Mouse (Mus musculus) C2C12 (cell line): ENCODE measurements around the gene Agap1. TPM values are rescaled to one million over a fixed set of nuclear protein-coding genes. Genes with fewer than 3 reads are reported as not detected.

Experiments used
- H3K27me3 ChIP-seq: one replicate; pipeline ENCODE4 v1.6.1; 2011; ENCODE audit not compliant: control insufficient read depth, insufficient read depth, insufficient read length
- H3K36me3 ChIP-seq: one replicate; pipeline ENCODE4 v1.6.1; 2011; ENCODE audit not compliant: control insufficient read depth, insufficient read depth
- H3K4me3 ChIP-seq: one replicate; pipeline ENCODE4 v1.5.1; 2011; ENCODE audit warnings: mild to moderate bottlenecking, control low read depth; ENCODE audit not compliant: poor library complexity, insufficient read depth, severe bottlenecking
- H3K79me2 ChIP-seq: one replicate; pipeline ENCODE4 v1.6.1; 2011; ENCODE audit not compliant: control insufficient read depth, insufficient read depth
- H3K79me3 ChIP-seq: one replicate; pipeline ENCODE4 v1.6.1; 2011; ENCODE audit warnings: low read depth, control low read depth
- H3ac ChIP-seq: one replicate; pipeline ENCODE3; 2011; ENCODE audit warnings: low read depth; ENCODE audit not compliant: control insufficient read depth, insufficient read length
- CEBPB ChIP-seq: IDR thresholded peaks from one replicate; pipeline ENCODE4 v1.6.1; 2011; ENCODE audit warnings: low read depth, mild to moderate bottlenecking, control low read depth, moderate library complexity
- CTCF ChIP-seq: IDR thresholded peaks from one replicate; pipeline ENCODE4 v1.5.1; 2011; ENCODE audit not compliant: control insufficient read depth, insufficient read depth, insufficient read length
- FOSL1 ChIP-seq: IDR thresholded peaks from one replicate; pipeline ENCODE4 v1.8.0; 2011; ENCODE audit warnings: mild to moderate bottlenecking, low read length; ENCODE audit not compliant: poor library complexity, insufficient read depth, severe bottlenecking
- MAX ChIP-seq: IDR thresholded peaks from one replicate; pipeline ENCODE4 v1.6.1; 2011; ENCODE audit warnings: mild to moderate bottlenecking, control low read depth
- MYOD1 ChIP-seq: IDR thresholded peaks from one replicate; pipeline ENCODE4 v1.6.1; 2011; ENCODE audit warnings: low read depth; ENCODE audit not compliant: control insufficient read depth, insufficient read length
- MYOG ChIP-seq: IDR thresholded peaks from one replicate; pipeline ENCODE4 v1.6.1; 2011; ENCODE audit not compliant: control insufficient read depth, insufficient read length; ENCODE audit errors: extremely low read depth
- USF1 ChIP-seq: IDR thresholded peaks from one replicate; pipeline ENCODE4 v1.6.1; 2011; ENCODE audit warnings: low read depth, mild to moderate bottlenecking, control low read depth, moderate library complexity
- polyA plus RNA-seq: library from polyadenylated mRNA; unstranded; fragments of >200 nt; fragmentation: generic; extraction: Trizol; gene quantifications from one replicate; pipeline ENCODE4 v1.2.1, GENCODE M21; 2012; ENCODE audit warnings: missing spikeins

The Agap1 gene
- polyA plus RNA-seq, 1 experiment = 14.0 TPM

DNA sequence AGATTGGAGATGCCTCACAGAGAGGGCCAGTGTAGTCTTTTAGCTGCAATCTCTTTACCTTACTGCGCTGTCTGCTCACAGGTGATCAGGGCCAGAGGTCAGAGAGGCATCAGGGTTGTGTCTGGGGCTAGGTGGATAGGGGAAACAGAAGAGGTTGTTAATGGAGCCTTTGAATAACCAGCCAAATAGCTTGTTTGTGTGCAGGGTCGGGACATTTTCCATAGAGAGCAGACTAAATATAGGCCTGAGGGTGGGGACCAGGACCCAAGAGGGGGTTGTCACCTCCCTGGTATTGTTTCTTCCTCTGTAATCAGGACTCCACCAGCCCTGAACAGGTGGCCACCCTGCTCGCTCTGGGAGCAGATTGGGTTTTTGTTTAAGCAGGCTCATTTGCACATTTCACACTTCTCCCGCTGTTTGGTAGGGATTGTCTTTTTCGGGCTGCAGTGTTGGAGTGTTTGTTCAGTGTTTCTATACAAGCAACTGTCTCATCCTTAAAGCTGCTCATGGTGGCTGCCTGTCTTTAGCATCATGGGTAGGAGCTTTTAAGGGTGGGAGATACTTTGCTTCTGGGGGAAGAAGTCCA is 10.9 kb downstream of the Agap1 start:
- H3ac ChIP-seq = no peak overlapping the region
- peaks cover 53% of the 10 kb centered on the region for H3K79me3 ChIP-seq
- peaks cover 96% of the 10 kb centered on the region for H3K79me2 ChIP-seq
- no peak overlapping the region for H3K4me3 ChIP-seq
- H3K36me3 ChIP-seq = no peaks in the 10 kb centered on the region
- no peaks in the 10 kb centered on the region for H3K27me3 ChIP-seq
- TF ChIP-seq USF1 (no peak), FOSL1 (no peak), MYOD1 (no peak), CTCF (no peak), MAX (no peak), CEBPB (no peak), MYOG (no peak)

- peaks cover 48% of the 10 kb centered on the region for H3K79me3 ChIP-seq
- H3K79me2 ChIP-seq = peaks cover 94% of the 10 kb centered on the region
- H3K36me3 ChIP-seq = no peaks in the 10 kb centered on the region
- TF ChIP-seq USF1 (no peak), MAX (no peak), CEBPB (no peak)
- no peaks in the 10 kb centered on the region for H3K27me3 ChIP-seq
- no peak overlapping the region for H3ac ChIP-seq
- H3K4me3 ChIP-seq = no peak overlapping the region
Observed at GRCm38 (mm10) chr1:89467321-89468069, 12.9 kb downstream of the Agap1 start.

- Histone ChIP-seq H3K36me3 (no peaks in the 10 kb centered on the region), H3K79me3 (peaks cover 46% of the 10 kb centered on the region), H3K27me3 (no peaks in the 10 kb centered on the region), H3K79me2 (peaks cover 94% of the 10 kb centered on the region), H3ac (no peak overlapping the region), H3K4me3 (no peak overlapping the region)
- TF ChIP-seq MAX (no peak), FOSL1 (no peak), USF1 (no peak), CTCF (no peak), MYOG (no peak), CEBPB (no peak), MYOD1 (no peak)
Observed at GRCm38 (mm10) chr1:89468141-89468540, 13.5 kb downstream of the Agap1 start.

GRCm38 (mm10) chr1:89471430-89471829 is 16.8 kb downstream of the Agap1 start:
- Histone ChIP-seq H3K79me3 (peaks cover 28% of the 10 kb centered on the region), H3K4me3 (no peak overlapping the region), H3ac (no peak overlapping the region), H3K36me3 (no peaks in the 10 kb centered on the region), H3K79me2 (peaks cover 94% of the 10 kb centered on the region), H3K27me3 (no peaks in the 10 kb centered on the region)
- TF ChIP-seq MAX = no peak
- no peak for TF ChIP-seq MYOG

- H3K79me3 ChIP-seq = peaks cover 25% of the 10 kb centered on the region
- peaks cover 94% of the 10 kb centered on the region for H3K79me2 ChIP-seq
- H3K36me3 ChIP-seq = no peaks in the 10 kb centered on the region
- H3K4me3 ChIP-seq = no peak overlapping the region
- H3ac ChIP-seq = no peak overlapping the region
- TF ChIP-seq MAX (no peak), USF1 (no peak), MYOD1 (no peak), CEBPB (no peak), CTCF (no peak), FOSL1 (no peak), MYOG (no peak)
- no peaks in the 10 kb centered on the region for H3K27me3 ChIP-seq
Observed at GRCm38 (mm10) chr1:89471891-89472290, 17.3 kb downstream of the Agap1 start.

DNA sequence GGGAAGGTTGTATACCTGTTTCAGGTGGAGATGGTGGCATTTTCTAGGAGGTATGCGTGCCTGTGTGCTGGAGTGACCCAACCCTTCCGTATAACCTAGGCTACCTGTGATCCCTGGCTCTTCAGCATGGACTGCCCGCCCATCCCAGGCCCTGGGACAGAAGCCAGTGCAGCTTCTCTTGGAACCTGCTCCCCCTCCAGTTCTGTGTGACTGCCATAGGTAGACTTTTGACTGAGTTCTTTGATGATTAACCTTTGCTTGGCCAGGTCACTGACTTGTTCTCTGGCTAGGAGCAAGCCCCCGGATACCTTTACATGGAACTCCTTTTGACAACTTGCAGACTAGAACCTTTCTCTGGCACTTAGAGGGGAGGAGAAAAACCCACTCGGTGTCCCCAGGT is 19.3 kb downstream of the Agap1 start:
- TF ChIP-seq USF1 (no peak), MYOG (no peak), CTCF (no peak), FOSL1 (no peak), MAX (no peak), CEBPB (no peak)
- H3K36me3 ChIP-seq = no peaks in the 10 kb centered on the region
- H3K79me3 ChIP-seq = peaks cover 25% of the 10 kb centered on the region
- peaks cover 90% of the 10 kb centered on the region for H3K79me2 ChIP-seq
- H3K27me3 ChIP-seq = no peaks in the 10 kb centered on the region
- H3K4me3 ChIP-seq = no peak overlapping the region
- no peak overlapping the region for H3ac ChIP-seq
